Mouse (Mus musculus) bone marrow macrophage, adult 2 months (primary cell): ENCODE measurements at regions not wholly inside any gene's neighbourhood (a gene's known extent, or its start where the extent isn't known, plus 50 kb on each side); places are given as distances from the start of the nearest gene placed in this dataset.

ENCODE experiments used
- H3K27ac ChIP-seq: 2 replicates; pipeline ENCODE4 v1.5.1; 2012; ENCODE audit warnings: low read depth, low read length; ENCODE audit not compliant: insufficient read depth
- H3K4me1 ChIP-seq: 2 replicates; pipeline ENCODE4 v1.6.1; 2012; ENCODE audit warnings: low read length; ENCODE audit not compliant: control insufficient read depth, insufficient read depth
- H3K4me3 ChIP-seq: 2 replicates; pipeline ENCODE4 v1.5.1; 2012; ENCODE audit warnings: mild to moderate bottlenecking, low read length, moderate library complexity; ENCODE audit not compliant: insufficient read depth
- CTCF ChIP-seq: IDR thresholded peaks from 2 replicates; pipeline ENCODE4 v1.5.1; 2012; ENCODE audit warnings: low read depth, mild to moderate bottlenecking, low read length, moderate library complexity
- POLR2A ChIP-seq: IDR thresholded peaks from 2 replicates; pipeline ENCODE4 v1.6.1; 2012; ENCODE audit warnings: mild to moderate bottlenecking, low read depth, low read length, borderline replicate concordance

DNA sequence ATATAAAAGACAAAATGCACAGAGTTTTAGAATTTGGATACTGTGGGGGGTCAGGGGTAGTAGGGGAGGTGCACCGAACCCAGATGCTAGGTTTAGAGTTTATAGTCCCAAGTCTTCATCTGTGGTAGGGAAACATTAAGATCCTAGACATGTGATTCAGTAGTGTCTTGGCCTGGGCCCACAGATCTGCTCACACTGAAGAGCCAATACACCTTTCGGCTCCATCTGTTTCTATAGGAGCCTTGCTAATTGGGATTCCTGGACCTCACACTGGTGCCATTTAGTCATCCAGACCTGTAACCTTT is 63.7 kb upstream of the Elk3 start:
- H3K4me1 ChIP-seq = peaks cover 33% of the 10 kb centered on the region
- H3K4me3 ChIP-seq = no peak overlapping the region
- no peak overlapping the region for H3K27ac ChIP-seq
- TF ChIP-seq CTCF (no peak), POLR2A (no peak)

DNA sequence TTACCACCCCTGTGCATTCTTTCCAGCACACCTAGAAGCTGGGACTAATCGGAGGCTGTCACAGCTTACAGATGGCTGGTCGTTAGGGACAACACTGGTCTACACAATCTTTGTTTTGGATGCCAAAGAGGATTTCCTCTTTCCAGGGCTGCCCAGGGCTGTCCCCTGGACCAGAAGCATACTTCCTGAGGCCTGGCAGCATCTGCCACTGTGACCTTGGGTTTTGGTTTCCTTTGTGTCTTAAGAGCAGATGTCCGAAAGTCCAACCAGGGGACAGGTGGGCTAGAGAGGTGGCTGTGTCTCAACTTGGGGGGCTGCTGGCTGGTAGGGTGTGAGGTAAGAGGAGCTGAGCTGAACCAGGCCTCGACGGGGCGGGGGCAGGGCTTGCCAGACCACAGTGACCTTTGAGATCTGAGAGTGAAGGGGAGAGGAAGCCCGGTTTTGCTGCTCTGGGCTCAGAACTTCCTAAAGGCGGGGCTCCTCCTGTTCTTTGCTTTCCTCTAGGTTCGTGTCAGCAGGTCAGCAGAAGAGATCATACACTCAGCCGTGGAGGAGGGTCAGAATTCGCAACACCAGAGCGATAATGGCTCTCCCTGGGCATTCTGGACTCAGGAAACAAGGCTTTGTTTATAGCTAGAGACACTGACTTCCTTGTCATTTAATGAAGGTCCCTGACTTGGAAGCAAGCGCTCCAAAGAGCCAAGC is 64.2 kb upstream of the Elk3 start:
- no peak overlapping the region for H3K4me3 ChIP-seq
- H3K4me1 ChIP-seq = peaks cover 29% of the 10 kb centered on the region
- no peak for TF ChIP-seq CTCF
- TF ChIP-seq POLR2A = no peak
- peak overlapping the region; percentile 48 for H3K27ac ChIP-seq

DNA sequence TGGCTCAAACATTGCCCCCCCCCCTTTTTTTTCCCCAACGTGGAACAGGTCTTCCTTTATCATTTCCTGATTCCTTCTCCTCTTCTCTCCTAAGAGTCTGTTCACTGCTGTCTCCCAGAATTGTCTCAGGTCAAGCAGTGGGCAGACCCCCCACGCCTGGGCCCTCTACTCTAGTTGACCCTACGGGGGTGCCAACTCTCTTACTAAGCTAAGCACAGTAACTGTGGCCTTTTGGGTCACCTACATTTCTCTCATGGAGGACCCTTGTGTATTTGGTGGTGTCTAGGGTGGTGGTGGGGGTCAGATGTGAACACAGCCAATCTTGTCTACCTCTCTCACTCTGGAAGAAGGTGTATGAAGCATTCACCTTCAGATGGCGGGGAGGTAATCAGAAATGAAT is 64.8 kb upstream of the Elk3 start:
- no peak overlapping the region for H3K4me3 ChIP-seq
- no peak overlapping the region for H3K27ac ChIP-seq
- no peak for TF ChIP-seq POLR2A
- no peak for TF ChIP-seq CTCF
- H3K4me1 ChIP-seq = peaks cover 23% of the 10 kb centered on the region

DNA sequence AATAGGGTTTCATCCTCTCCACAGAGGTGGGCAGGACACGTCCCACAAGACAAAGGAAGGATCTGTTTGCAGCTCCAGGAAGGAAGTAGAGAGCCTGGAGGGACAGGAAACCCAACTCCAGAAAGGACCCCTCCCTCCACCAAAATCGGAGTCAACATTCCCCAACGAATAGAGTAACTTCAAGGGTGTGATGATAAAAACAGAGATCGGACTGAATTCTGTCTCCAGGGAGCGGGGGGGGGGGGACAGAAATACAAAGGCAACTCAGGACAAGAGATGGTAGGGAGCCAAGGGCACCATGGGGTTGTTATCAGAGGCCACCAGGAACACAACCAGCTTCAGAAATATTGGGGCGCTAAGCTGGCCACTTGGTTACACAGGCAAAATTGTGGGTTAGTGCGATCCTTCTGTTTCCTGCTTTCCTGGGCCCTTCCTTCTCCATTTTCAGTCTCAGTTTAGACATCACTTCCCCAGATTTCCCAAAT is 65.6 kb upstream of the Elk3 start:
- TF ChIP-seq POLR2A (no peak), CTCF (no peak)
- H3K27ac ChIP-seq = no peak overlapping the region

DNA sequence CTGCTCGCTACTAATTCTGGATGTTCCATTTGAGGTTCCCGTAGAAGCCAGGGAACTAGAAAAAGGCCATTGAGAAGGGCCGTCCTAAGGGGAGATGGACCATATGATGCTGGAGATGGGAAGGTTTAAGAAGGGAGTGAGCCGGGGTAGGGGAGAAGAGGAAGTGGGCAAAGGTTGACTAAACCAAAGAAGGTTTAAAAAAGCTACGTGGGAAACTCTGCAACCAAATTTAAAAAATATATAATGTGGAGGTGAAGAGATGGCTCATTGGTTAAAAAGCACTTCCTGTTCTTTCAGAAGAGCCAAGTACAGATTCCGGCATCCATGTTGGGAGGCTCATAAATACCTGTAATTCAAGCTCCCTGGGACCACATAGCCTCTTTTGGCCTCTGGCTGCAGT is 63.9 kb upstream of the Lta4h start:
- Histone ChIP-seq H3K27ac (no peak overlapping the region), H3K4me3 (no peak overlapping the region), H3K4me1 (peaks cover 10% of the 10 kb centered on the region)
- no peak for TF ChIP-seq CTCF
- no peak for TF ChIP-seq POLR2A

More for the DNA sequence above, 65.6 kb upstream of the Elk3 start:
- Histone ChIP-seq H3K4me1 (peaks cover 22% of the 10 kb centered on the region), H3K4me3 (no peak overlapping the region)

DNA sequence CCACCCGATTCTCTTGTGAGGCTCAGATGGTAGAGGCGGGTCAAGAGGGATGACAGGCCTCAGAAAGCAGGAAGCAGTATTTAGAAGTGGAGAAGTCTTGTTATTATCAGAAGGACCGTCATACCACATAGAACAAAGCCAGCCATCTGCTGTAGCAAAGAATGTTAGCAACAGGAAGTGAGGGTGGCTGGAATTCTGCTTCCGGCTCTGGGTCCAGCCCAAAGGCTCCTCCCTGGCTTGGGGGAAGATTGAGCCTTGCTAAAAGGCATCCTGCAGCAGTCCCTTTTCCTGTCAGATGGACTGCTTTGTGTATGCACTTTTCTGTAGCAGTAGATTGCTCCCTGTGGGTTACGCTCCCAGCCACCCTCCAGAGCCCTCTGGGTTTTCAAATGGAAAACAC is 61.9 kb upstream of the Lta4h start:
- H3K27ac ChIP-seq = no peak overlapping the region
- no peak for TF ChIP-seq CTCF
- no peak for TF ChIP-seq POLR2A
- H3K4me1 ChIP-seq = peaks cover 15% of the 10 kb centered on the region
- H3K4me3 ChIP-seq = no peak overlapping the region

DNA sequence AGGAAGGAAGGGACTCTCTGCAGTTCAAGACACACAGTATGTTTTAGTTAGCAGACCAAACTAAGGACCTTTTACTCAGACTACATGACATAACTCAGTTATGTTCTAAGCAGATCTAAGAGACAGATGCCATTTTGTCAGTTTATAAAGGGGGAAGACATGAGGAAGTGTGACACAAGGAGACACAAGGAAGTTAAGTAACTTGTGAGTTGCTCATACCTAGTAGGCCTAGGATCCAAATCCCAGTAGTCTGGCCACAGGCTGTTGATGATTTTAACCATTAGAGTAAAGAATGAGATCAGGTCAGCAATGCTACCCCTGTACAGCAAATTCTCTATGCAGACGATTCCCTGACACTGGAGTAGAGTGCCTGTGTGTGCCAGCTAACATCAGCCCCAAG is 59.3 kb upstream of the Lta4h start:
- TF ChIP-seq CTCF (no peak), POLR2A (no peak)
- Histone ChIP-seq H3K27ac (no peak overlapping the region), H3K4me3 (no peak overlapping the region), H3K4me1 (peaks cover 21% of the 10 kb centered on the region)

DNA sequence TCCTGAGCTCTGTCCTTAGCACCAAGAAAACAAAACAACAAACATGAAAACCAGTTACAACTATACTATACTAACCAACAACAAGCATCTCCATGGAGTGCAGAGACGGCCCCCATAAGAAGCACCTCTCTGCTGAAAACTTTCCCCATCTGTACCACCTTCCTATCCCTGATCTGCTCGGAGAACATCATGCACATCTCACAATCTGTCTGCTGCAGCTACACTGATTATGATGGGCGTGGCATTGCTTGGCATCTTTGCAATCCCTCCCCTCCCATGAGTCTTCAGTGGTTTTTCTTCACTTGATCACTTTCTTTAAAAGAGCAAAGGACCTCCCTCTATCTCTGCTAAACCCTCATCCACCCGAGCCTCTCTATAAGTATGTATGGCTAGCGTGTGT is 55.5 kb upstream of the Lta4h start:
- TF ChIP-seq POLR2A (no peak), CTCF (no peak)
- Histone ChIP-seq H3K4me3 (no peak overlapping the region), H3K27ac (no peak overlapping the region), H3K4me1 (peaks cover 18% of the 10 kb centered on the region)

DNA sequence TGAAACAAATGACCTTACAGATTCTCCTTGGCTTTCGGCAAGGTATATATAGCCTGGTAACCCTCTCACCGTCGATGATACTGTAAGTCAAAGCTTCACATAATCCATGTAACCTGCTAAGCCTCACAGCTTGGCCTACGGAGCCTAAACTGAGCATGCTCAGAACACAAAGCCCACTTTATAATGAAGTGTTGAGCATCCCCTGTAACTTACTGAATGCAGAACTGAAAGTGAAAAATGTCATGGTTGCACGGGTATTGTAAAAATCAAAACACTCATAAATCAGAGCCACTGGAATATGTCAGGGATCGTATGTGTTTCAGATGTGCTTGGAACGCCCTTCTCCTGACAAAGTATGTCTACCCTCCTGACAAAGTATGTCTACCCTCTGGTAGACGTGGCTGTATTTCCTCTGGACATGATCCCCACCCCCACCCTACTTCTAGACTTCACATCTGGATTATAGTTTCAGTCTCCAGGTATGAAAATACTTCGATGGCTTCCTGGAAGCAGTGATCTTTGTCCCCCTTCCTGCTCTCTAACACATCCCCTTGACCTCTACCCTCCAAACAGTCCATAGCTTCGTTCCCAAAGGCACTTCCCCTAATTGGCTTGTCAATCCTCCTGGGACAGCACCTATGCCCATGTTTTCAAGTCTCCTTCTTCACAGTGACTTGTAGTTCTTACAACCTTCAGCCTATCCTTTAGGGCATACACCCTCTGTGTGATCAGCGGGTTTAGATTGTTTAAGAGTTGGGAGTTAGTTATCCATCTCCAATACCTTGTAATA is 54.5 kb upstream of the Lta4h start:
- H3K27ac ChIP-seq = no peak overlapping the region
- H3K4me3 ChIP-seq = no peak overlapping the region
- H3K4me1 ChIP-seq = peaks cover 20% of the 10 kb centered on the region
- TF ChIP-seq POLR2A (no peak), CTCF (no peak)

DNA sequence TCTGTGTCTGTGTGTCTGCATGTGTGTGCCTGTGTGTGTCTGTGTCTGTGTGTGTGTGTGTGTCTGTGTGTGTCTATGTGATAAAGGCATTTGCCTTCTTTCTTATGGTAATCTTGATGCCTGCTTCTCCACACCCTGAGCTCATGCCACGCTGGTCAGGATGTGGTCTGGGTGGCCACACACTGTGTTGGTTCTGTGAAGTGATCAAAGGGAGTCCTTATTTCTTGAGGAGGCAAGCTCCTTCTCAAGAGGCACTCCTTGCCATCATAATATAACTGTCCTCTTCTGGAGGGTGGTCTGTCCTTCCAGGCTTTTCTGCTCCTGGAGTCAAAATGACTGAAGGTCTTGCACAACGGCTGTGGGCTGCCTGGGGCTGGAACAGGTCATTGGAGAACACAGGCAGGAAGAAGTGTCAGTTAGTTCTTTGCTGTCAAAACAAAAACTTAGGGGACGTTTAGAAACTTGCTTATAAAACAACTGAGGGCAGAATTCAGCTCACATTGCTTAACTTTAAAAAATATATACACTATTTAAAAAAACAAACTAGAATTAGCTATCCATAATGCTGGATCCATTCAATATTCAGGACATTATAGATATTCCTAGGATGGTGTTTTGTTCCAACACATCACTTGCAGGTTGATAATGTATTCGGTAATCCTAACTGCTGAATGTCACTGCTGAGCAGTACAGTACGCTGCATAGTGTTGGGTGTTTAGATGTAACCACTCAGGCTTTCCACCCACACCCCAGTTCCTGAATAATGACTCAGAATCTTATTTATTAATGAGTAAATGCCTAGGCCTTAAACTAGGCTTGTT is 50.3 kb upstream of the Lta4h start:
- Histone ChIP-seq H3K4me3 (no peak overlapping the region), H3K4me1 (peaks cover 10% of the 10 kb centered on the region), H3K27ac (no peak overlapping the region)
- no peak for TF ChIP-seq CTCF
- no peak for TF ChIP-seq POLR2A
